Mouse (Mus musculus): ENCODE measurements at regions not wholly inside any gene's neighbourhood (a gene's known extent, or its start where the extent isn't known, plus 50 kb on each side); places are given as distances from the start of the nearest gene placed in this dataset.

- Histone ChIP-seq H3K4me1 (ENCODE audit: control insufficient read depth, insufficient read depth, insufficient read length, low read length) (peaks cover 3% of the 10 kb centered on the region; the same call in 1 of the 2 replicates), H3K4me3 (ENCODE audit: low read depth, low read length) (no peak overlapping the region), H3K36me3 (ENCODE audit: control insufficient read depth, insufficient read depth, low read length) (no peaks in the 10 kb centered on the region), H3K27ac (ENCODE audit: insufficient read depth, low read depth, low read length) (no peak overlapping the region), H3K27me3 (ENCODE audit: control insufficient read depth, insufficient read depth, low read length) (no peaks in the 10 kb centered on the region; the same call in 1 of the 2 replicates)
- 16% methylated on average over 14 of the region's 14 CpGs for WGBS
- TF ChIP-seq CTCF (IDR thresholded peaks at IDR 0.05; ENCODE audit: extremely low read depth, insufficient read length, insufficient replicate concordance, low read depth, low read length) (no peak), POLR2A (IDR thresholded peaks at IDR 0.05; ENCODE audit: low read depth, low read length) (no peak)
Measured at GRCm38 (mm10) chr6:117049459-117050010, 118.8 kb upstream of the Cxcl12 start.

DNA sequence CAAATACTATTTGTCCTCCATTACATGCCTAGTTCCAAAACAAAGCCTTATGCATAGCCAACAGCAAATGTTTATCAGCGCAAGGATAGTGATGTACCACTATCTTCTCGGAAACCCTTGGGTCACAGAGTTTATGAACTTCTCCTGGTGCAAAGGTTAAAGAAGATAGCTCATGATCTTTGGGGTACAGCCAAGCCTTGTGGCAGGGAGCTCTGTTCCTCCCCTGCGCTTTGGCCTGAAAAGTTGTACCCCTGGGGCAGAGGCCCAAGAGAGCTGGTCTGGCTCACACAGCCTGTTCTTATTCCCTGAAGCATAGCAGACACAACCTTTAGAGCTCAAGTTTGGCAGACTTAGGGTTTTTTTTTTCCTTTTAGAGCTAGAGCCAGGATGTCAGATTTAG is 107.6 kb upstream of the Cxcl12 start:
- no peak overlapping the region for H3K27ac ChIP-seq (ENCODE audit: insufficient read depth, low read depth, low read length)
- 58% methylated on average over 3 of the region's 3 CpGs for WGBS

DNA sequence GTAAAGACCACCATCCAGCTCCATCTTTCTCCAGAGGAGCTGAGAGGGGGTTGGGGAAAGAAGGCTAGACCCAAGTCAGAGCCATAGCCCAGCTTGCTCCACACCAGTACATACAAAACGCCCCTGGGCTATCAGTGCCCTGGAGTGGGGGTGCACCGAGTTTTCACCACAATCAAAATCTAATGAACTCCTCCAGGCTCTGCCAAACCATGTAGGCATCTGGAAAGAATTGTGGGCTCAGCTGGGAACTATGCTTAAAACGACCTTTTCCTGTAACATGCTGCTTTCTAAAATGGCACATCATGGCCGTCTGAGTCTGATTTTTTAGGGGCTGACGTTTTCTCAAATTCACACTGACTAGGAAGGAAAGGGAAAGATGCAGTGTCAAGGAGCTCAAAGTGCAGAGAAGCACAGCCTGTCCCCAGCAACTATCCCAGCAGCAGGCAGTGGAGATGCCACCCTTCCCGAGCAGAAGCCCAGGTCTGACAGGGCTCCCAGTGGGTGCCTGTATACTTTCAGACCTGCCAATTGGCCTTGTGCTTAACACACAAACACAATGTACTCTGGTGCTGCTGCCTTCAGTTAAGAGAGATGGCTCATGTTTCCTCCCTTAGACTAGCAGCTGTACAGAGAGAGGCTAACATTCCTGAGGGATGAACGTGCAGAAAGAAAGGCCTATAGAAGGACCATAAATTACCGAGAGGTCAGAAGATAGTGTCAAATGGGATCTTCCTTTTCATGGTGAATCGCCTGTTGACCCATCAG is 100.6 kb upstream of the Cxcl12 start:
- no peak for TF ChIP-seq CTCF (IDR thresholded peaks at IDR 0.05; ENCODE audit: extremely low read depth, insufficient read length, insufficient replicate concordance, low read depth, low read length)
- no peak for TF ChIP-seq POLR2A (IDR thresholded peaks at IDR 0.05; ENCODE audit: low read depth, low read length)
- Histone ChIP-seq H3K27me3 (ENCODE audit: control insufficient read depth, insufficient read depth, low read length) (no peaks in the 10 kb centered on the region), H3K27ac (ENCODE audit: insufficient read depth, low read depth, low read length) (no peak overlapping the region), H3K4me3 (ENCODE audit: low read depth, low read length) (no peak overlapping the region), H3K4me1 (ENCODE audit: control insufficient read depth, insufficient read depth, insufficient read length, low read length) (no peaks in the 10 kb centered on the region), H3K36me3 (ENCODE audit: control insufficient read depth, insufficient read depth, low read length) (no peaks in the 10 kb centered on the region)
- 73% methylated on average over 9 of the region's 9 CpGs for WGBS

More for the DNA sequence above, 107.6 kb upstream of the Cxcl12 start:
- no peak overlapping the region for H3K4me3 ChIP-seq (ENCODE audit: low read depth, low read length)
- H3K36me3 ChIP-seq (ENCODE audit: control insufficient read depth, insufficient read depth, low read length) = no peaks in the 10 kb centered on the region
- TF ChIP-seq CTCF (IDR thresholded peaks at IDR 0.05; ENCODE audit: extremely low read depth, insufficient read length, insufficient replicate concordance, low read depth, low read length) (no peak), POLR2A (IDR thresholded peaks at IDR 0.05; ENCODE audit: low read depth, low read length) (no peak)
- no peaks in the 10 kb centered on the region for H3K27me3 ChIP-seq (ENCODE audit: control insufficient read depth, insufficient read depth, low read length)
- no peaks in the 10 kb centered on the region for H3K4me1 ChIP-seq (ENCODE audit: control insufficient read depth, insufficient read depth, insufficient read length, low read length)

DNA sequence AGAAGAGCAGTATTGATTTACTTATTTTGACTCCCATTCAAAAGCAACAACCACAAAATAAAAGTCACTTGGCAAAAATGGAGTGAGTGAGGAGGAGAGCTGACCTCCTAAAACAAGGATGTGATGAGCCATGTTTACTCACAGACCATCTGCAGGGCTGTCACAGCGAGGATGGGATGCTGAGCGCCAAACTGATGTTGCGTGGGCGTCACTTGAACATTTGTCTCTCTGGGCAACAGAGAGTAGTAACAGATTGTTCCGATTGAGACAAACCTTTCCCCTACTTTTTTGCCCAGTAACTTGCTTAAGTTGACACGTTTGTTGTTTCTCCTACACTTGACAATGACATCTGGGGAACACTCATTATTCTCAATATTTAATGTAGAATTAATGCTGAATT is 97.0 kb upstream of the Cxcl12 start:
- no peaks in the 10 kb centered on the region for H3K36me3 ChIP-seq (ENCODE audit: control insufficient read depth, insufficient read depth, low read length)
- H3K4me3 ChIP-seq (ENCODE audit: low read depth, low read length) = no peak overlapping the region
- no peak overlapping the region for H3K27ac ChIP-seq (ENCODE audit: insufficient read depth, low read depth, low read length)
- 85% methylated on average over 6 of the region's 6 CpGs for WGBS
- no peaks in the 10 kb centered on the region for H3K4me1 ChIP-seq (ENCODE audit: control insufficient read depth, insufficient read depth, insufficient read length, low read length)
- H3K27me3 ChIP-seq (ENCODE audit: control insufficient read depth, insufficient read depth, low read length) = no peaks in the 10 kb centered on the region
- TF ChIP-seq CTCF (IDR thresholded peaks at IDR 0.05; ENCODE audit: extremely low read depth, insufficient read length, insufficient replicate concordance, low read depth, low read length) (no peak), POLR2A (IDR thresholded peaks at IDR 0.05; ENCODE audit: low read depth, low read length) (no peak)

- Histone ChIP-seq H3K4me1 (ENCODE audit: control insufficient read depth, insufficient read depth, insufficient read length, low read length) (no peaks in the 10 kb centered on the region), H3K27me3 (ENCODE audit: control insufficient read depth, insufficient read depth, low read length) (no peaks in the 10 kb centered on the region), H3K36me3 (ENCODE audit: control insufficient read depth, insufficient read depth, low read length) (no peaks in the 10 kb centered on the region), H3K4me3 (ENCODE audit: low read depth, low read length) (no peak overlapping the region), H3K27ac (ENCODE audit: insufficient read depth, low read depth, low read length) (no peak overlapping the region)
- WGBS = 84% methylated on average over 8 of the region's 8 CpGs
- TF ChIP-seq CTCF (IDR thresholded peaks at IDR 0.05; ENCODE audit: extremely low read depth, insufficient read length, insufficient replicate concordance, low read depth, low read length) (no peak), POLR2A (IDR thresholded peaks at IDR 0.05; ENCODE audit: low read depth, low read length) (no peak)
Measured at GRCm38 (mm10) chr6:117071857-117072256, 96.5 kb upstream of the Cxcl12 start.

DNA sequence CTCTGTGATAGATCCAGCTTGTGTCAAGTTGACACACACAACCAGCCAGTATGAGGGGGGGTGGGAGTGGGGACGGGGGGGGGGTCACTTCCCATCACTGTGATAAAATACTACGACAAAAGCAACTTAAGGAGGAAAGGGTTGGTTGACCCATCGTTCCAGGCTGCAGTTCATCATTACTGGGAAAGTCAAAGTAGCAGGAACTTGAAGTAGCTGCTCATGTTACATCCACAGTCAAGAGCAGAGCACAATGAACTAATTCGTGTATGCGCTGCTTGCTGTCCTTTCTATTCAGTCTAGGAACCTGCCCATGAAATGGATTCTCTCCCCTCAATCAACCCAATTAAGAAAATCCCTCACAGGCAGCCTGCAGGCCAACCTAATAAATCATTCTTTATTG is 88.8 kb upstream of the Cxcl12 start:
- Histone ChIP-seq H3K4me1 (ENCODE audit: control insufficient read depth, insufficient read depth, insufficient read length, low read length) (no peaks in the 10 kb centered on the region), H3K36me3 (ENCODE audit: control insufficient read depth, insufficient read depth, low read length) (no peaks in the 10 kb centered on the region), H3K4me3 (ENCODE audit: low read depth, low read length) (no peak overlapping the region), H3K27me3 (ENCODE audit: control insufficient read depth, insufficient read depth, low read length) (no peaks in the 10 kb centered on the region), H3K27ac (ENCODE audit: insufficient read depth, low read depth, low read length) (no peak overlapping the region)
- TF ChIP-seq POLR2A (IDR thresholded peaks at IDR 0.05; ENCODE audit: low read depth, low read length) = no peak
- no peak for TF ChIP-seq CTCF (IDR thresholded peaks at IDR 0.05; ENCODE audit: extremely low read depth, insufficient read length, insufficient replicate concordance, low read depth, low read length)
- WGBS = 72% methylated on average over 5 of the region's 5 CpGs

DNA sequence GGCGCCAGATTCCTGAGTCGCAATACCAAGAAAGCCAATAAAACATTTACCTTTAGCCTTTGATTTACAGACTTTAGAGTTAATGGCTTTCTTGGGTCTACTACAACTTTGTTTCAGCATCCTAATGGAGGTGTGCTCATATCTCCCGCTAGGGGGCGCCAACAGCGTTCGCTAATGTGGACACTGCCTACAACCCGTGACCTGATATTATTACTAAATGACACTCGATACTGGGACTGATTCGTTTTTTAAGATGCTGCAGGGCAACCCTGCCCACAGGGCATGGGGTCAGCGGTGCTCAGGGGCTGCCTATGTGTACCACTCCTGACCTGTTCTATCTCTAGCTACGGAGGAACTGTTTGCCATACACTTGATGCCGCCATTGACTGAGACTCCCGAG is 87.4 kb upstream of the Cxcl12 start:
- 51% methylated on average over 13 of the region's 13 CpGs for WGBS
- H3K27me3 ChIP-seq (ENCODE audit: control insufficient read depth, insufficient read depth, low read length) = no peaks in the 10 kb centered on the region
- no peak overlapping the region for H3K27ac ChIP-seq (ENCODE audit: insufficient read depth, low read depth, low read length)
- no peak overlapping the region for H3K4me3 ChIP-seq (ENCODE audit: low read depth, low read length)
- no peaks in the 10 kb centered on the region for H3K36me3 ChIP-seq (ENCODE audit: control insufficient read depth, insufficient read depth, low read length)
- H3K4me1 ChIP-seq (ENCODE audit: control insufficient read depth, insufficient read depth, insufficient read length, low read length) = no peaks in the 10 kb centered on the region
- no peak for TF ChIP-seq POLR2A (IDR thresholded peaks at IDR 0.05; ENCODE audit: low read depth, low read length)
- peak; percentile 51; the same call in 1 of the 2 replicates for TF ChIP-seq CTCF (IDR thresholded peaks at IDR 0.05; ENCODE audit: extremely low read depth, insufficient read length, insufficient replicate concordance, low read depth, low read length)

Data from small intestine, adult 2 months (tissue).